Mouse (Mus musculus): ENCODE measurements around the gene Cacna1d. TPM values are rescaled to one million over a fixed set of nuclear protein-coding genes. Genes with fewer than 3 reads are reported as not detected.

Gene Cacna1d
- polyA plus RNA-seq (2014; fragmentation: Illumina TruSeq; extraction: RNeasy Lipid Tissue Mini Kit (QIAGEN cat#74804); ENCODE audit: low read depth, low replicate concordance): 0.34 TPM

GRCm38 (mm10) chr14:30491342-30491741, at the start of gene Cacna1d:
TSS of gene Cacna1d (minus strand) at chr14:30491455.

GRCm38 (mm10) chr14:30479361-30479948, 11.8 kb downstream of the Cacna1d start, which contains the start of gene Dcp1a:
TSS of gene Dcp1a (plus strand) at chr14:30479535.

GRCm38 (mm10) chr14:30008733-30009575, 482.3 kb downstream of the Cacna1d start, which contains the start of the genes Il17rb and Chdh:
TSS of gene Il17rb (minus strand) at chr14:30008896.
TSS of gene Chdh (plus strand) at chr14:30009023.

Other genes with a start within 250 kb of the Cacna1d start
- 2.9 TPM for gene Dcp1a, start 11.9 kb downstream of the Cacna1d start, polyA plus RNA-seq (2014; fragmentation: Illumina TruSeq; extraction: RNeasy Lipid Tissue Mini Kit (QIAGEN cat#74804); ENCODE audit: low read depth, low replicate concordance)
- gene Tkt, start 56.9 kb upstream of the Cacna1d start, polyA plus RNA-seq (2014; fragmentation: Illumina TruSeq; extraction: RNeasy Lipid Tissue Mini Kit (QIAGEN cat#74804); ENCODE audit: low read depth, low replicate concordance): 6.3 TPM
- 5.3 TPM for gene Prkcd, start 134.8 kb upstream of the Cacna1d start, polyA plus RNA-seq (2014; fragmentation: Illumina TruSeq; extraction: RNeasy Lipid Tissue Mini Kit (QIAGEN cat#74804); ENCODE audit: low read depth, low replicate concordance)
- gene Rft1, start 162.9 kb upstream of the Cacna1d start, polyA plus RNA-seq (2014; fragmentation: Illumina TruSeq; extraction: RNeasy Lipid Tissue Mini Kit (QIAGEN cat#74804); ENCODE audit: low read depth, low replicate concordance): 11.9 TPM
- 10.7 TPM for gene Sfmbt1, start 223.4 kb upstream of the Cacna1d start, polyA plus RNA-seq (2014; fragmentation: Illumina TruSeq; extraction: RNeasy Lipid Tissue Mini Kit (QIAGEN cat#74804); ENCODE audit: low read depth, low replicate concordance)

Data from liver, adult 10 weeks (tissue).